Mouse (Mus musculus) intestine, embryonic 14.5 days (tissue): ENCODE results near the gene Dppa4. TPM values are rescaled to one million over a fixed set of nuclear protein-coding genes. Genes with fewer than 3 reads are reported as not detected.
"Not testable (repeated sequence)": the region's sequence is repeated elsewhere in the genome, so short reads cannot be mapped to it uniquely, and the experiment has no call there.

Source experiments
- ATAC-seq: fragments of 200-750 bp; cut with Nextera tagmentation; replicated peaks from 2 replicates; pipeline ENCODE4 v1.8.0; 2017; ENCODE audit warnings: low read depth, moderate number of reproducible peaks, moderate TSS enrichment, moderate library complexity; ENCODE audit not compliant: low FRiP score, low TSS enrichment
- DNase-seq: peaks from one replicate; pipeline ENCODE4 v3.0.0-alpha.2; 2018; ENCODE audit warnings: low spot score
- H3K27ac ChIP-seq: fragments of 300-500 bp; sonication (generic); 2 replicates; pipeline ENCODE4 v1.5.1; 2014; ENCODE audit warnings: low read depth, mild to moderate bottlenecking, control low read depth
- H3K27me3 ChIP-seq: fragments of 300-500 bp; sonication (generic); replicated peaks from 2 replicates; pipeline ENCODE4 v1.6.1; 2014; ENCODE audit warnings: low read length, control low read depth; ENCODE audit not compliant: control insufficient read depth, insufficient read depth
- H3K36me3 ChIP-seq: fragments of 300-500 bp; sonication (generic); 2 replicates; pipeline ENCODE4 v1.6.1; 2014; ENCODE audit warnings: low read length, control low read depth; ENCODE audit not compliant: control insufficient read depth, insufficient read depth
- H3K4me1 ChIP-seq: fragments of 300-500 bp; sonication (generic); replicated peaks from 2 replicates; pipeline ENCODE4 v1.6.1; 2014; ENCODE audit warnings: low read length, control low read depth, mixed read lengths; ENCODE audit not compliant: control insufficient read depth, insufficient read depth
- H3K4me2 ChIP-seq: fragments of 300-500 bp; sonication (generic); 2 replicates; pipeline ENCODE4 v1.6.1; 2014; ENCODE audit warnings: low read length
- H3K4me3 ChIP-seq: fragments of 300-500 bp; sonication (generic); 2 replicates; pipeline ENCODE4 v1.5.1; 2014; ENCODE audit warnings: low read depth, low read length, control low read depth, mixed read lengths
- H3K9ac ChIP-seq: fragments of 300-500 bp; sonication (generic); 2 replicates; pipeline ENCODE4 v1.6.1; 2014; ENCODE audit warnings: mild to moderate bottlenecking, low read length
- H3K9me3 ChIP-seq: fragments of 300-500 bp; sonication (generic); 2 replicates; pipeline ENCODE4 v1.6.1; 2016; ENCODE audit warnings: low read length, control low read depth; ENCODE audit not compliant: control insufficient read depth
- WGBS: fragments of 180-500 bp; shearing (Covaris S2); extraction: QIAGEN DNeasy Blood & Tissue Kit; methylation state at CpG from one replicate; pipeline ENCODE4 v1.1.7; 2014; 5-methylcytosine and 5-hydroxymethylcytosine counted together
- polyA plus RNA-seq: library from polyadenylated mRNA; unstranded; fragments of >200 nt; fragmentation: Nextera tagmentation; extraction: Ambion mirVana; gene quantifications from 2 replicates; pipeline ENCODE4 v1.2.1, GENCODE M21; 2014

The Dppa4 gene
- polyA plus RNA-seq, 1 experiment from 2014 or later: not detected

- Histone ChIP-seq H3K4me2 (no peak overlapping the region), H3K27me3 (no peaks in the 10 kb centered on the region), H3K36me3 (no peaks in the 10 kb centered on the region), H3K27ac (no peak overlapping the region), H3K9ac (no peak overlapping the region), H3K9me3 (no peaks in the 10 kb centered on the region), H3K4me1 (no peaks in the 10 kb centered on the region), H3K4me3 (no peak overlapping the region)
- no peak for DNase-seq
- no peak for ATAC-seq
- 78% methylated on average over 4 of the region's 4 CpGs for WGBS
Measured at GRCm38 (mm10) chr16:48276940-48277339, 6.6 kb upstream of the Dppa4 start.

DNA sequence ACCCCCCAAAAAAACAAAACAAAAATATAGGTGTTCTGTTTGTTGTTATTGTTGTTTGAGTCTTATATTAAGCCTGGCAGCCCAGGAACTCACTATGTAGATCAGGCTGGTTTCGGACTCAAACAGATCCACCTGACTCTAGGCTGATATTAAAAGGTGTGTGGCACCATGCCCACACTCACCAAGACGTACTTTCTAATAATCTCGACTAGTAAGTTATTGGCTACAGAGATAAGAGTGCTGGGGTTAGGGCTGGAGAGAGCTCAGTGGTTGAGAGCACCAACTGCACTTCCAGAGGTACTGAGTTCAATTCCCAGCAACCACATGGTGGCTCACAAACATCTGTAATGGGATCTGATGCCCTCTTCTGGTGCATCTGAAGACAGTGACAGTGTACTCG, 2.6 kb upstream of the Dppa4 start:
- no peak overlapping the region for H3K4me2 ChIP-seq
- no peak for DNase-seq

GRCm38 (mm10) chr16:48282801-48283200, 732 bp upstream of the Dppa4 start:
- Histone ChIP-seq H3K4me1 (no peaks in the 10 kb centered on the region), H3K27me3 (no peaks in the 10 kb centered on the region), H3K9ac (no peak overlapping the region), H3K4me2 (no peak overlapping the region), H3K27ac (no peak overlapping the region), H3K36me3 (no peaks in the 10 kb centered on the region), H3K4me3 (no peak overlapping the region), H3K9me3 (no peaks in the 10 kb centered on the region)
- 78% methylated on average over 1 of the region's 1 CpGs for WGBS
- ATAC-seq: no peak
- DNase-seq: no peak

More for the DNA sequence above, 2.6 kb upstream of the Dppa4 start:
- Histone ChIP-seq H3K27ac (no peak overlapping the region), H3K4me1 (no peaks in the 10 kb centered on the region), H3K9ac (no peak overlapping the region), H3K4me3 (no peak overlapping the region), H3K9me3 (no peaks in the 10 kb centered on the region), H3K27me3 (no peaks in the 10 kb centered on the region), H3K36me3 (no peaks in the 10 kb centered on the region)
- ATAC-seq: no peak
- WGBS: 89% methylated on average over 4 of the region's 4 CpGs

- DNase-seq (no peak), ATAC-seq (no peak)
- Histone ChIP-seq H3K9me3 (no peaks in the 10 kb centered on the region), H3K9ac (no peak overlapping the region), H3K36me3 (no peaks in the 10 kb centered on the region), H3K27ac (no peak overlapping the region), H3K4me3 (no peak overlapping the region), H3K4me1 (no peaks in the 10 kb centered on the region), H3K27me3 (no peaks in the 10 kb centered on the region), H3K4me2 (no peak overlapping the region)
- WGBS: 93% methylated on average over 4 of the region's 4 CpGs
Measured at GRCm38 (mm10) chr16:48285517-48285916, 2.0 kb downstream of the Dppa4 start.

- H3K9ac ChIP-seq: no peak overlapping the region
- no peak for ATAC-seq
- H3K4me3 ChIP-seq: no peak overlapping the region
- 48% methylated on average over 14 of the region's 14 CpGs for WGBS
- no peak overlapping the region for H3K27ac ChIP-seq
- no peaks in the 10 kb centered on the region for H3K9me3 ChIP-seq
- H3K4me2 ChIP-seq: no peak overlapping the region
- peak; percentile 53 for DNase-seq
- no peaks in the 10 kb centered on the region for H3K4me1 ChIP-seq
- H3K27me3 ChIP-seq: no peaks in the 10 kb centered on the region
- H3K36me3 ChIP-seq: no peaks in the 10 kb centered on the region
Measured at GRCm38 (mm10) chr16:48297384-48298136, 14.0 kb downstream of the Dppa4 start.

DNA sequence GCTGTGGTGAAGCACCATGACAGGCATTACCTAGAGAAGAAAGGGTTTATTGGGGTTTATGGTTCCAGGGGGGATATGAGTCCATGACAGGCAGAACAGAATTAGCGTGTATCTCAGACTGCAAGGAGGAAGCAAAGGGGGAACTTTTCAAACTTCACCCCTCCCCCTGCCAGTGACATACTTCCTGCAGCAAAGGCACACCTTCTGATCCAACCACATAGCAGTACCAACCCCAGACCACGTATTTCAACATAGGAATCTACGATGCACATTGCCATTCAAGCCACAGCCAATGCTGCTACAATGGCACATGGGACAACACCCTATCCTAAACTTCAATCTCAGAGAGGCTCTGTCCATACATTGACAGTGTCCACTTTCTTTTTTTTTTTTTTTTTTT, 16.4 kb downstream of the Dppa4 start:
- H3K4me3 ChIP-seq: no peak overlapping the region
- ATAC-seq (no peak), DNase-seq (no peak)
- no peak overlapping the region for H3K27ac ChIP-seq
- no peaks in the 10 kb centered on the region for H3K36me3 ChIP-seq
- no peaks in the 10 kb centered on the region for H3K4me1 ChIP-seq
- no peak overlapping the region for H3K4me2 ChIP-seq
- no peaks in the 10 kb centered on the region for H3K27me3 ChIP-seq
- no peak overlapping the region for H3K9ac ChIP-seq
- WGBS: 78% methylated on average over 3 of the region's 3 CpGs
- H3K9me3 ChIP-seq: no peaks in the 10 kb centered on the region

DNA sequence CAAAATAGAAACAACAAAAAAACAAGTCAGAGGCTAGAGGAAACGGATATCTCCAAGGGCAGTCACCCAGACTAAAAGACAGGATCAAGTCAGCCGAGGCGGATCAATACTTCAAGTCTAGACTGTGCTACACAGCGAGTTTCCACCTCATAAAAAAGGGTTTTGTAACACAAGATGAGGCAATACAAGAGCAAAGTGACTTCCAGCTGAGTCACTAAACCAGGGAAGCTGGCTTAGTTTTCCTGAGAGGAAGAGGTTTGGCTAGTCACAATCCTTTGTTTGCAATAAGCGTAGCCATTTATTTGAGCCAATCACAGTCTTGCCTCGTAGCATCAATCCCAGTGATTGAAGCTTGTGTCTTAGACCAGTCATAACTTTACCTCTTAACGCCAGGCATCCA, 20.0 kb downstream of the Dppa4 start, which contains the start of gene Dppa2:
Gene Dppa2 (plus strand): TSS at position 400 of the 400 bp plus-strand sequence.
- no peak for DNase-seq
- Histone ChIP-seq H3K27me3 (no peaks in the 10 kb centered on the region), H3K4me1 (no peaks in the 10 kb centered on the region), H3K4me3 (no peak within 1 kb of the TSS), H3K27ac (no peak within 1 kb of the TSS), H3K36me3 (no peaks in the 10 kb centered on the region), H3K4me2 (no peak within 1 kb of the TSS), H3K9ac (no peak within 1 kb of the TSS), H3K9me3 (no peaks in the 10 kb centered on the region)
- WGBS: 74% methylated on average over 7 of the region's 7 CpGs
- ATAC-seq: no peak

- Histone ChIP-seq H3K4me1 (no peaks in the 10 kb centered on the region), H3K36me3 (no peaks in the 10 kb centered on the region), H3K9me3 (no peaks in the 10 kb centered on the region), H3K27me3 (no peaks in the 10 kb centered on the region), H3K4me3 (no peak overlapping the region), H3K4me2 (no peak overlapping the region), H3K9ac (no peak overlapping the region), H3K27ac (no peak overlapping the region)
- ATAC-seq (no peak), DNase-seq (no peak)
- 56% methylated on average over 3 of the region's 3 CpGs for whole genome bisulfite sequencing
Measured at GRCm38 (mm10) chr16:48303983-48304382, 20.4 kb downstream of the Dppa4 start.

DNA sequence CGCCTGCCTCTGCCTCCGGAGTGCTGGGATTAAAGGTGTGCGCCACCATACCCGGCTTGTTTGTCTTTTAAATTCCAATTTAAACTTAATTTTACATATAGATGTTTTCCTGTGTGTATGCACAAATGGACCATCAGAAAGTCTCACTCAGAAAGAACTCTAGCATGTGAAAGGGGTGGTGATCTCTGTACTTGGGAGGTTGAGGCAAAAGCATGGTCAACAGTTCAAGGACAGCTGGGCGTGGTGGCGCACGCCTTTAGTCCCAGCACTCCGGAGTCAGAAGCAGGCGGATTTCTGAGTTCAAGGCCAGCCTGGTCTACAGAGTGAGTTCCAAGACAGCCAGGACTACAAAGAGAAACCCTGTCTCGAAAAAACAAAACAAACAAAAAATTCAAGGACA, 25.4 kb downstream of the Dppa4 start:
- not testable (repeated sequence) for H3K36me3 ChIP-seq, DNase-seq, H3K9me3 ChIP-seq, H3K9ac ChIP-seq, ATAC-seq, H3K27ac ChIP-seq, H3K4me3 ChIP-seq, H3K4me1 ChIP-seq, H3K27me3 ChIP-seq, H3K4me2 ChIP-seq
- 92% methylated on average over 10 of the region's 10 CpGs for WGBS
